Mouse (Mus musculus) erythroid progenitor cell, adult 5-6 weeks (primary cell): ENCODE data around the gene Cdk6. TPM values are rescaled to one million over a fixed set of nuclear protein-coding genes. Genes with fewer than 3 reads are reported as not detected.
"Not testable (repeated sequence)": the region's sequence is repeated elsewhere in the genome, so short reads cannot be mapped to it uniquely, and the experiment has no call there.

Experiments
- ATAC-seq: replicated peaks from 2 replicates; pipeline ENCODE4 v1.8.0; 2016; ENCODE audit warnings: moderate number of reproducible peaks, mild to moderate bottlenecking, moderate TSS enrichment, inconsistent platforms; ENCODE audit not compliant: poor library complexity, low FRiP score, severe bottlenecking
- total RNA-seq, 2 experiments: library from RNA; stranded (forward) in 1 of 2; stranded (reverse) in 1 of 2; fragments of 150-400 nt in 1 of 2; fragments of 186-747, 209-891 nt in 1 of 2; gene quantifications; 2 replicates each; pipeline versions ENCODE4 v1.2.3 to v1.2.4; 2015 to 2017; ENCODE audit warnings: low replicate concordance in 2 of 2

Cdk6 gene
- total RNA-seq, 2 experiments from 2014 or later: 10.4 to 26.8 TPM

GRCm38 (mm10) chr5:3343566-3344080 is 2.3 kb downstream of the Cdk6 start:
- 0 out of 2 replicates have a peak, but pooled peaks have one; percentile 47 for ATAC-seq

- peak; percentile 88 for ATAC-seq
These were observed 2.9 kb downstream of the Cdk6 start for GRCm38 (mm10) chr5:3344081-3344631.

GRCm38 (mm10) chr5:3345540-3345939 is 4.3 kb downstream of the Cdk6 start:
- not testable (repeated sequence) for ATAC-seq

- ATAC-seq: not testable (repeated sequence)
These were observed 8.1 kb downstream of the Cdk6 start for GRCm38 (mm10) chr5:3349393-3349792.

GRCm38 (mm10) chr5:3351836-3352235 is 10.6 kb downstream of the Cdk6 start:
- ATAC-seq: not testable (repeated sequence)

- no peak for ATAC-seq
These were observed 11.0 kb downstream of the Cdk6 start for GRCm38 (mm10) chr5:3352314-3352713.

- ATAC-seq: no peak
These were observed 11.5 kb downstream of the Cdk6 start for GRCm38 (mm10) chr5:3352827-3353226.

GRCm38 (mm10) chr5:3354307-3354706 is 13.0 kb downstream of the Cdk6 start:
- ATAC-seq: peak; percentile 54

GRCm38 (mm10) chr5:3355032-3355536 is 13.8 kb downstream of the Cdk6 start:
- no peak for ATAC-seq

GRCm38 (mm10) chr5:3355560-3356260 is 14.4 kb downstream of the Cdk6 start:
- ATAC-seq: no peak

GRCm38 (mm10) chr5:3356261-3356778 is 15.0 kb downstream of the Cdk6 start:
- no peak for ATAC-seq

- no peak for ATAC-seq
These were observed 16.2 kb downstream of the Cdk6 start for GRCm38 (mm10) chr5:3357496-3357895.

- ATAC-seq: peak; percentile 82
These were observed 17.6 kb downstream of the Cdk6 start for GRCm38 (mm10) chr5:3358687-3359520.

GRCm38 (mm10) chr5:3359914-3360313 is 18.6 kb downstream of the Cdk6 start:
- ATAC-seq: peak; percentile 55

GRCm38 (mm10) chr5:3361252-3361651 is 20.0 kb downstream of the Cdk6 start:
- ATAC-seq: no peak

GRCm38 (mm10) chr5:3362111-3362510 is 20.8 kb downstream of the Cdk6 start:
- no peak for ATAC-seq

- ATAC-seq: no peak
These were observed 22.0 kb downstream of the Cdk6 start for GRCm38 (mm10) chr5:3363036-3363983.

- no peak for ATAC-seq
These were observed 25.8 kb downstream of the Cdk6 start for GRCm38 (mm10) chr5:3367045-3367444.

- no peak for ATAC-seq
These were observed 28.0 kb downstream of the Cdk6 start for GRCm38 (mm10) chr5:3369317-3369716.
